Mouse (Mus musculus) G1E (cell line): Measurements from ENCODE around the gene Tmtc2.

Experiments used
- CTCF ChIP-seq: IDR thresholded peaks from 2 replicates; pipeline ENCODE4 v1.5.1; 2012; ENCODE audit warnings: low read depth, low read length, inconsistent platforms, mixed read lengths
- GATA1 ChIP-seq: IDR thresholded peaks from 2 replicates; pipeline ENCODE4 v1.6.1; 2012; ENCODE audit warnings: borderline replicate concordance, low read length, inconsistent platforms, mixed read lengths

GRCm38 (mm10) chr10:105227631-105228030 lies 346.6 kb downstream of the Tmtc2 start:
- TF ChIP-seq CTCF (no peak), GATA1 (no peak)
